Mouse (Mus musculus) small intestine, adult 2 months (tissue): ENCODE data around the gene Dusp13. TPM values are rescaled to one million over a fixed set of nuclear protein-coding genes. Genes with fewer than 3 reads are reported as not detected.

Experiments used
- H3K27ac ChIP-seq: fragments of 200-500 bp; 2 replicates; pipeline ENCODE4 v1.5.1; 2012; ENCODE audit warnings: low read depth, low read length, control low read depth, inconsistent platforms; ENCODE audit not compliant: insufficient read depth
- H3K27me3 ChIP-seq: fragments of 200-500 bp; 2 replicates; pipeline ENCODE4 v1.6.1; 2012; ENCODE audit warnings: mild to moderate bottlenecking, moderate library complexity, low read length, inconsistent platforms; ENCODE audit not compliant: control insufficient read depth, insufficient read depth
- H3K36me3 ChIP-seq: fragments of 200-500 bp; 2 replicates; pipeline ENCODE4 v1.6.1; 2012; ENCODE audit warnings: mild to moderate bottlenecking, low read length, control low read depth, inconsistent platforms; ENCODE audit not compliant: control insufficient read depth, insufficient read depth
- H3K4me1 ChIP-seq: fragments of 200-500 bp; 2 replicates; pipeline ENCODE4 v1.6.1; 2012; ENCODE audit warnings: low read length, inconsistent platforms, mixed read lengths; ENCODE audit not compliant: control insufficient read depth, insufficient read depth, insufficient read length
- H3K4me3 ChIP-seq: fragments of 200-500 bp; 2 replicates; pipeline ENCODE4 v1.5.1; 2012; ENCODE audit warnings: low read depth, mild to moderate bottlenecking, control low read depth, inconsistent platforms, low read length, moderate library complexity
- CTCF ChIP-seq: fragments of 200-500 bp; IDR thresholded peaks from 2 replicates; pipeline ENCODE4 v1.5.1; 2012; ENCODE audit warnings: low read depth, mild to moderate bottlenecking, control low read depth, inconsistent platforms, low read length, moderate library complexity, mixed read lengths; ENCODE audit not compliant: insufficient replicate concordance, insufficient read length; ENCODE audit errors: extremely low read depth
- POLR2A ChIP-seq: fragments of 200-500 bp; IDR thresholded peaks from 2 replicates; pipeline ENCODE4 v1.6.1; 2012; ENCODE audit warnings: low read depth, mild to moderate bottlenecking, control low read depth, inconsistent platforms, low read length, moderate library complexity
- WGBS: fragments of 180-500 bp; shearing (Covaris S2); methylation state at CpG from one replicate; pipeline ENCODE4 v1.1.7; 2018; 5-methylcytosine and 5-hydroxymethylcytosine counted together
- polyA plus RNA-seq: library from polyadenylated mRNA; depleted of rRNA; stranded (reverse); fragments of >200 nt; gene quantifications from 2 replicates; pipeline ENCODE4 v1.2.3, GENCODE M21; 2012; rRNA removed

The Dusp13 gene
- 0.60 and 2.6 TPM in 2 replicates for polyA plus RNA-seq

DNA sequence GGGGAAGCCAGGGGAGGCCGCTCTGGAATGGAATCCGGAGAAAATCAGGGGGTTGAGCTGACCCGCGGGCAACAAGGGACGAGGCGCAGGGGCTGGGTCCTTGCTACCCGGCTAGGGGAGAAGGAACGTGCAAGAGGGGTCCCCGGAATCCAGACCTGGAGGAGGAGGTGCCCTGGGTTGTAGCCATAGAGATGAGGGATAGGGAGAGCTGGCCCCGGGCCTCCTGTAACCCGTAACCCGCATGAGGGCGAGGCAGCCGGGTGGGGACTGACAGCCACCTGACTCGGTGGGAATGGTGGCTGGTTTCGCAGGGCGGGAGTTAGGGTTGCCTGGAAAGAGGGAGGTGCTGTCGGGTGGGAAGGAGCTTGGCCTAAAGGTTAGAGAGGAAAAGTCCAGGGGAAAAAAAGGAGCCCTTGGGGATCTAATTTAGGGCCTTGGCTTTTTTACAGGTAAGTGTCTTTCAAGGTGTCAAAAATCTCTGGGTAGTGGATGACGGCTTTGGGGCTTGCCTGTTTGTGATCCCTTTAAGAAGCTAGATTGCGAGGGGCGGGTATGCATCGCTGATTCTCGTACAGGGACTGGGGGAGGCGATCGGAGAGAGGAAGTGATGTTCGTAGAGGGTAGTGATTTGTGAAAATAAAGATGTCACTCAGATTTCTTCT, at the start of gene Dusp13:
TSS of gene Dusp13 (minus strand) at position 301 of the 662 bp plus-strand sequence.
- peak within 1 kb of the TSS; percentile 99 for H3K4me3 ChIP-seq
- TF ChIP-seq POLR2A (peak; percentile 59; the same call in 1 of the 2 replicates), CTCF (no peak)
- H3K27me3 ChIP-seq, result no peaks in the 10 kb centered on the region
- peaks cover 6% of the 10 kb centered on the region; the same call in 1 of the 2 replicates for H3K4me1 ChIP-seq
- H3K27ac ChIP-seq, result peak within 1 kb of the TSS; percentile 76
- WGBS, result under 1% methylated on average over 26 of the region's 26 CpGs
- H3K36me3 ChIP-seq, result no peaks in the 10 kb centered on the region

DNA sequence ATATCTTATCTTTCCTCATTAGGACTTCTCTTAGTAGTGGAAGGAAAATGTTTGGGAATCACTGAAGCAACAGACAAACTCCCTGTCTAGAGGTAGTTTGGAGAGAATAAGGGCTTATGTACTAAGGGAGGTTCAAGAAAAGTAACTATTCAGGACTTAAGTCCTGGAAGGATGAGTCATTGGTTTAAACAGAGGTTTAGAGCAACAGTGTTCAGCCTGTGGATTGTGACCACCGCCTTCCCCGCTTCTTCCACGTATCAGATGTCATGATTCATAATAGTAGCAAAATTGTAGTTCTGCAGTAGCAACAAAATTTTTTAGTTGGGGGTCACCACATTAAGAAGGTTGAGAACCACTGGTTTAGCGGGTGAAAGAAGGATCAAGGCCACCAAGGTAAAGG, 49.7 kb upstream of the Dusp13 start:
- 97% methylated on average over 4 of the region's 4 CpGs for WGBS
- H3K4me1 ChIP-seq, result peaks cover 18% of the 10 kb centered on the region
- H3K4me3 ChIP-seq, result no peak overlapping the region
- no peak overlapping the region for H3K27ac ChIP-seq
- peaks cover 7% of the 10 kb centered on the region for H3K36me3 ChIP-seq
- no peaks in the 10 kb centered on the region for H3K27me3 ChIP-seq
- TF ChIP-seq CTCF (no peak), POLR2A (no peak)

DNA sequence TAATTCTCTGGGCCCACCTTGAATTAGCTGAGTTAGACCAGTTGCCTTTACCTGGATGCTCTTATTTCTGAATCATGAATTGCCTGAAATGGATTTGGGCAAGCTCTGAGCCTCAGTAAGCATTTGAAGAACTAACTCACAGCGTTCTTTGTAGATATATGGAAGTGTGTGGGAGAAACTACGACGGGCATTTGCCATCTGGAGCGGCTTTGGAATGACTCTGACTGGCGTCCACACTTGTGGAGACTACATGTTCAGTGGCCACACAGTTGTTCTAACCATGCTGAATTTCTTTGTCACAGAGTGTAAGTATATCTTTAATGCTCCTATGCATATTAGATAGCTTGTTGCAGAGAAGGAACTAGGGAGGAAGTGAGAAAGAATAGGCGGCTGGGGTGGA, 41.3 kb upstream of the Dusp13 start:
- Histone ChIP-seq H3K36me3 (peaks cover 32% of the 10 kb centered on the region), H3K4me1 (peaks cover 7% of the 10 kb centered on the region; the same call in 1 of the 2 replicates), H3K27me3 (no peaks in the 10 kb centered on the region), H3K27ac (no peak overlapping the region), H3K4me3 (no peak overlapping the region)
- TF ChIP-seq POLR2A (no peak), CTCF (no peak)
- WGBS, result 95% methylated on average over 6 of the region's 6 CpGs

DNA sequence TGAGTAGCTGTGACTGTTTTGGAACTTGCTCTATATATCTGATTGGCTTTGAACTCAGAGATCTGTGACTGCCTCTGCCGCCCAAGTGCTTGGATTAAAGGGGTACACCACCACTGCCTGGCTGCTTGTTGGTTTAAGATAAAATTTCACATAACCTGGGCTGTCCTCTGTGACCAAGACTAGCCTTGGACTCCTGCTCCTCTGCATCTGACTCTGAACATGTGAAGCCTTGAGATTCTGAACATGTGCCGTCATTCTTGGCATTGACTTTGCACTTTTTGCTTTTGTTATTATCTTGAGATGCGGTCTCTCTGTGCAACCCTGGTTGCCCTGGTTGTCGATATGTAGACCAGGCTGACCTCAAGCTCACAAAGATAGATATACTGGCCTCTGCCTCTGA, 40.7 kb upstream of the Dusp13 start:
- 83% methylated on average over 4 of the region's 4 CpGs for WGBS
- Histone ChIP-seq H3K36me3 (peaks cover 33% of the 10 kb centered on the region), H3K27me3 (no peaks in the 10 kb centered on the region), H3K4me3 (no peak overlapping the region), H3K4me1 (peaks cover 7% of the 10 kb centered on the region; the same call in 1 of the 2 replicates), H3K27ac (no peak overlapping the region)
- TF ChIP-seq POLR2A, result no peak
- TF ChIP-seq CTCF, result no peak

DNA sequence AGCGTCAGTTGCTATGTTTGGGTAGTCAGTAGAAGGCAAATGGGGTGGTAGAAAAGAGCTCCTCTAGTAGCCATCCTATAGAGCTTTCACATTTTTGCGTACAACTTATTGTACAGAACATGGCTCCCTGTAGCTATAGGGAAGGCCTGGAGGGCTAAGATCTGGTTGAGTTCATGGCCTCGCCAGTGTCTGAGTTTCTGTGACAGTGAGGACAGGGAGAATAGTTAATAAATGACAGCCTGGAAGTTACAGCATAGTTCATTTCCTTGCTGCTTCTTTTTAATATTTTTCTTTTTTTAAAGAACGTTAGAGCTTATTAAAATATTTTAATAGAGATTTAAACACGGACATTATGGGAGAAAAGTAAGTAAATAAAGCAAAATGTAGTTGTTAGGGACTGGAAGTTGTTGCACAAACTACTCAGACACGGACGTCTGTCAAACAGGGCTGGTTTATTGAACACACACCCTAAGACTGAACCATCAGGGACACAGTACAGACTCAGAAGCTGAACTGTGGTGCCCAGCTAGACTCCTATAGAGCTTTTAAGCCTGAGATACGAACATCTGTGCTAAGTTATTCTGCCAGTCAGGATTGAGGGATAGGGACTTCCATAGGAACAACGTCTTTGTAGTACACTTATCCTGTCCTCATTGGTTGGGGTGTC, 39.7 kb upstream of the Dusp13 start:
- H3K27ac ChIP-seq, result peak overlapping the region; percentile 80
- H3K27me3 ChIP-seq, result no peaks in the 10 kb centered on the region
- H3K4me3 ChIP-seq, result no peak overlapping the region
- H3K4me1 ChIP-seq, result peaks cover 7% of the 10 kb centered on the region; the same call in 1 of the 2 replicates
- no peak for TF ChIP-seq POLR2A
- TF ChIP-seq CTCF, result no peak
- WGBS, result 46% methylated on average over 9 of the region's 9 CpGs
- peaks cover 41% of the 10 kb centered on the region for H3K36me3 ChIP-seq

DNA sequence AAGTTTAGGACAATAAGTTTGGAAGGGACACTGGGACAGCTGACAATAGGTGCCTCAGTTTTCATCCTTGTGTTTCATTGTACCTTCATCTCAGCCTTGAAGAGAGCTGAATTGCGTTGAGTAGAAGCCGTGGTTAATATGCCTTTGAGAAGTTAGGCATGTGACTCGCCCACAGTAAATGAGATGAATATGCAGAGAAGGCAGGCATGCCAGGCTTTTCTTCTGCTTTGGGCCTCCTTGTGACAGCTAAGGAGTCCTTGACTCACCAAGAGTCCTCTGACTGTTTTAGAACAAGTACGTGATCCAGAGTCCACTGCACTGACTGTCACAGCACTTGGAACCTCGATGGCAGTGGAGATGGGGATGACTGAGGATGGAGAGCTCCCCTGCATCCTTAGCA, 37.1 kb upstream of the Dusp13 start:
- no peak overlapping the region for H3K4me3 ChIP-seq
- H3K27ac ChIP-seq, result no peak overlapping the region
- H3K4me1 ChIP-seq, result peaks cover 7% of the 10 kb centered on the region; the same call in 1 of the 2 replicates
- 96% methylated on average over 5 of the region's 5 CpGs for WGBS
- peaks cover 41% of the 10 kb centered on the region for H3K36me3 ChIP-seq
- TF ChIP-seq CTCF (no peak), POLR2A (no peak)
- no peaks in the 10 kb centered on the region for H3K27me3 ChIP-seq

DNA sequence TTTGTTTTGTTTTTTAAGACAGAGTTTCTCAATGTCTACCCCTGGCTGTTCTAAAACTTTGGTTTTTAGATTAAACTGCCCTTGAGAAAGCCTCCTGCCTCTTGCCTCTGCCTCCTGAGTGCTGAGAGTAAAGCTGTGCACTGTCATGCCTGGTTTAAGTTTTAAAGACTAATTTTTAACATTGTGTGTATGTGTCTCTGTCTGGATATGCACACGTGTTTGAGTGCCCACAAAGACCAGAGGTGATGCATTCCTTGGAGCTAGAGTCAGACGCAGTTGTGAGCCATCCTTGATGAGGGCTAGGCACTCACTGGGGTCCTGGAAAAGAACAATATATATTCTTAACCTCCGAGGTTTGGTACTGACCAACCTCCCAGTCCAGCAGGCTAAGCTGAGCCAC, 36.4 kb upstream of the Dusp13 start:
- Histone ChIP-seq H3K4me1 (peaks cover 7% of the 10 kb centered on the region; the same call in 1 of the 2 replicates), H3K36me3 (peaks cover 39% of the 10 kb centered on the region), H3K27me3 (no peaks in the 10 kb centered on the region), H3K27ac (no peak overlapping the region), H3K4me3 (no peak overlapping the region)
- no peak for TF ChIP-seq POLR2A
- TF ChIP-seq CTCF, result no peak
- 90% methylated on average over 3 of the region's 3 CpGs for WGBS

DNA sequence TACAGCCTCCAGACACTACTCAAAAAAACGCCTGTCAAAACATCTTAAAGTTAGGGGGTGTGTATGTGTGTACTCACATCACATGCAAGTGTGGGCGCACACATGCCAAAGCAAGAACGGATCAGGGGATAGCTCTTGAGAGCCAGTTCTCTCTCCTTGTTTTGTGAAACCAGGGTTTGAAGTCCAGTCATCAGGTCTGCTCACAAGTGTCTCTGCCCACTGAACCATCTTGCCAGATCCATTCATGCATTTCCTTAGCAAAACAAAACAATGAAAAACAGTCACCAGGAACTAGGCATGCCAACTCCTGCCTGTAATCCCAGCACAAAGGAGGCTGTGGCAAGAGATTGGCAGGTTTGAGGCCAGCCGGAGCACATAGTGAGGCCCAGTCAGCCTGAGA, 35.5 kb upstream of the Dusp13 start:
- Histone ChIP-seq H3K4me3 (no peak overlapping the region), H3K27me3 (no peaks in the 10 kb centered on the region), H3K36me3 (peaks cover 36% of the 10 kb centered on the region), H3K27ac (no peak overlapping the region), H3K4me1 (peaks cover 7% of the 10 kb centered on the region; the same call in 1 of the 2 replicates)
- 95% methylated on average over 4 of the region's 4 CpGs for WGBS
- TF ChIP-seq POLR2A (no peak), CTCF (no peak)
